In genomic region chr4:132624034-132624657, GRCm38 (mm10) we compare ENCODE assay signal across 12 mouse cellular contexts. TPM values are rescaled to one million over a fixed set of nuclear protein-coding genes. Genes with fewer than 3 reads are reported as not detected.
DNase-seq lines count a peak whose midpoint lies in the region; ATAC-seq and TF ChIP-seq lines count a peak whose summit lies in the region.
"Had no signal": no experiment of that assay in that cellular context is flagged by ENCODE, and none has a peak within 500 bp of the region (broad histone marks: within the 10 kb centered on the region; RNA-seq: fewer than 3 reads in every experiment).

No protein-coding gene starts in this region.

- peak overlapping the region; percentile 43 for H3K9ac ChIP-seq in liver, embryonic 16.5 days (ENCODE audit: low read depth, low read length)
- H3K9ac ChIP-seq in forebrain, embryonic 11.5 days (ENCODE audit: low read length) = no peak overlapping the region
- H3K9ac ChIP-seq: hindbrain, embryonic 14.5 days; midbrain, embryonic 12.5 days had no signal

- TF ChIP-seq CTCF in brain, embryonic 14.5 days (IDR thresholded peaks at IDR 0.05; ENCODE audit: borderline replicate concordance, extremely low read depth, insufficient read depth, insufficient read length) = no peak

- H3K4me2 ChIP-seq in liver, embryonic 16.5 days (ENCODE audit: low read depth, low read length) = peak overlapping the region; percentile 44
- H3K4me2 ChIP-seq in forebrain, embryonic 11.5 days (ENCODE audit: low read depth, low read length, severe bottlenecking) = no peak overlapping the region
- H3K4me2 ChIP-seq: hindbrain, embryonic 14.5 days; midbrain, embryonic 12.5 days had no signal

- no peaks in the 10 kb centered on the region for H3K27me3 ChIP-seq in liver, embryonic 16.5 days (ENCODE audit: control insufficient read depth, insufficient read depth, low read depth, low read length)
- H3K27me3 ChIP-seq in forebrain, embryonic 11.5 days (ENCODE audit: control insufficient read depth, insufficient read depth, low read length) = no peaks in the 10 kb centered on the region
- H3K27me3 ChIP-seq: midbrain, embryonic 12.5 days had no signal

- DNase-seq in adrenal gland, adult (ENCODE audit: inconsistent age in 2 of 2, low spot score in 1 of 2) = peak; percentile 77 to 81
- no peak for DNase-seq in adrenal gland, postnatal 4 days (ENCODE audit: low spot score in 2 of 2)
- DNase-seq in ES-CJ7 (ENCODE audit: low read depth, low spot score) = peak; percentile 77
- peak; percentile 3 for DNase-seq in brain, embryonic 14.5 days (ENCODE audit: low read depth)
- no peak for DNase-seq in kidney, adult 18-20 months
- no peak for DNase-seq in forebrain, embryonic 11.5 days (ENCODE audit: low spot score)
- DNase-seq in left cerebral cortex, adult 9 months (ENCODE audit: low spot score in 2 of 2) = no peak
- DNase-seq: cerebellum, adult 11-12 months; thymus, postnatal 25 days had no signal

- no peaks in the 10 kb centered on the region for H3K9me3 ChIP-seq in liver, embryonic 16.5 days (replicated peaks; ENCODE audit: control insufficient read depth, low read length)
- no peaks in the 10 kb centered on the region for H3K9me3 ChIP-seq in forebrain, embryonic 11.5 days (ENCODE audit: control insufficient read depth, low read length)
- H3K9me3 ChIP-seq: midbrain, embryonic 12.5 days had no signal

- peaks cover 23% of the 10 kb centered on the region for H3K4me1 ChIP-seq in liver, embryonic 16.5 days (ENCODE audit: control insufficient read depth, low read depth, low read length)
- no peaks in the 10 kb centered on the region for H3K4me1 ChIP-seq in forebrain, embryonic 11.5 days (replicated peaks; ENCODE audit: control insufficient read depth, insufficient read depth, low read length)
- H3K4me1 ChIP-seq: midbrain, embryonic 12.5 days had no signal

- no peak for TF ChIP-seq POLR2A in brain, embryonic 14.5 days (IDR thresholded peaks at IDR 0.05; ENCODE audit: borderline replicate concordance, extremely low read depth, insufficient read depth, insufficient read length, poor library complexity, severe bottlenecking)

- 0 out of 2 replicates have a peak overlapping the region, but pooled peaks have one; percentile 3 for H3K4me3 ChIP-seq in liver, embryonic 16.5 days (ENCODE audit: low read depth, low read length)
- H3K4me3 ChIP-seq in forebrain, embryonic 11.5 days (ENCODE audit: low read depth, low read length) = no peak overlapping the region
- H3K4me3 ChIP-seq: midbrain, embryonic 12.5 days had no signal

- H3K27ac ChIP-seq in liver, embryonic 16.5 days (ENCODE audit: low read length) = peak overlapping the region; percentile 89
- H3K27ac ChIP-seq in forebrain, embryonic 11.5 days (ENCODE audit: low read depth, low read length) = no peak overlapping the region
- H3K27ac ChIP-seq: hindbrain, embryonic 14.5 days; midbrain, embryonic 12.5 days had no signal

- ATAC-seq in liver, embryonic 16.5 days (ENCODE audit: low read depth) = peak; percentile 96
- no peak for ATAC-seq in forebrain, embryonic 11.5 days (replicated peaks; ENCODE audit: low FRiP score)

- H3K36me3 ChIP-seq in liver, embryonic 16.5 days (ENCODE audit: control insufficient read depth, insufficient read depth) = no peaks in the 10 kb centered on the region
- H3K36me3 ChIP-seq in forebrain, embryonic 11.5 days (ENCODE audit: control insufficient read depth, insufficient read depth, low read length) = no peaks in the 10 kb centered on the region
- H3K36me3 ChIP-seq: midbrain, embryonic 12.5 days had no signal

- 26% methylated on average over 5 of the region's 5 CpGs for WGBS in liver, embryonic 16.5 days (ENCODE audit: insufficient replicate concordance)
- WGBS in forebrain, embryonic 11.5 days = 82% methylated on average over 5 of the region's 5 CpGs

RNA-seq across cellular contexts. Expression of gene Eya3, which starts 14.6 kb away (rescaled TPM):
- total RNA-seq in adrenal gland, postnatal 4 days (2021) = 10 to 100 TPM; 24.3 to 27.3 TPM
- polyA plus RNA-seq in brain, embryonic 14.5 days (2012; rRNA removed) = 28.6 and 29.6 TPM in 2 replicates
- polyA plus RNA-seq in liver, embryonic 16.5 days (2015; fragmentation: Nextera tagmentation; extraction: Ambion mirVana) = 13.2 and 14.5 TPM in 2 replicates
- 31.6 and 31.9 TPM in 2 replicates for polyA plus RNA-seq in forebrain, embryonic 11.5 days (2014; fragmentation: Nextera tagmentation; extraction: Ambion mirVana)

Comparison
In these comparisons a context has a peak if more than half of its experiments do, and no peak if none do; other contexts are left out.
1. DNase-seq: peak in adrenal gland, adult (2 of 2), ES-CJ7 (single experiment) and brain, embryonic 14.5 days (single experiment); none in adrenal gland, postnatal 4 days (0 of 2), kidney, adult 18-20 months (single experiment), forebrain, embryonic 11.5 days (single experiment) and left cerebral cortex, adult 9 months (0 of 2).